Mouse (Mus musculus) bone marrow, adult 2 months (tissue): ENCODE data around the gene Mindy4. TPM values are rescaled to one million over a fixed set of nuclear protein-coding genes. Genes with fewer than 3 reads are reported as not detected.

Experiments used
- H3K27ac ChIP-seq: fragments of 200-500 bp; 2 replicates; pipeline ENCODE4 v1.5.1; 2012; ENCODE audit warnings: low read depth, mild to moderate bottlenecking, control low read depth, inconsistent platforms, low read length; ENCODE audit not compliant: control insufficient read depth, poor library complexity, insufficient read depth
- H3K4me1 ChIP-seq: fragments of 200-500 bp; 2 replicates; pipeline ENCODE4 v1.6.1; 2011; ENCODE audit warnings: low read length; ENCODE audit not compliant: control insufficient read depth, insufficient read depth
- H3K4me3 ChIP-seq: fragments of 200-500 bp; replicated peaks from 2 replicates; pipeline ENCODE3; 2011; ENCODE audit warnings: mild to moderate bottlenecking, low read depth, low read length, control low read depth; ENCODE audit not compliant: control insufficient read depth
- CTCF ChIP-seq: fragments of 200-500 bp; IDR thresholded peaks from 2 replicates; pipeline ENCODE4 v1.5.1; 2011; ENCODE audit warnings: low read length, control low read depth; ENCODE audit not compliant: control insufficient read depth, insufficient read depth
- POLR2A ChIP-seq: fragments of 200-500 bp; IDR thresholded peaks from 2 replicates; pipeline ENCODE4 v1.6.1; 2011; ENCODE audit warnings: low read depth, mild to moderate bottlenecking, control low read depth, low read length, borderline replicate concordance; ENCODE audit not compliant: control insufficient read depth
- WGBS: fragments of 180-500 bp; shearing (Covaris S2); methylation state at CpG from one replicate; pipeline ENCODE4 v1.1.7; 2018; 5-methylcytosine and 5-hydroxymethylcytosine counted together
- polyA plus RNA-seq: library from polyadenylated mRNA; stranded (reverse); fragments of >200 nt; gene quantifications from 2 replicates; pipeline ENCODE4 v1.2.4, GENCODE M21; 2011; ENCODE audit warnings: low replicate concordance; ENCODE audit not compliant: missing spikeins, insufficient read depth, insufficient read length

Mindy4 gene
- polyA plus RNA-seq, 1 experiment, result 3.0 TPM

GRCm38 (mm10) chr6:55324785-55325184, 121.6 kb downstream of the Mindy4 start:
- TF ChIP-seq CTCF, result peak; percentile 23; the same call in 1 of the 2 replicates
- TF ChIP-seq POLR2A, result no peak
- WGBS, result 44% methylated on average over 1 of the region's 1 CpGs
- Histone ChIP-seq H3K4me1 (peaks cover 9% of the 10 kb centered on the region), H3K27ac (peak overlapping the region; percentile 78), H3K4me3 (no peak overlapping the region)

- H3K4me1 ChIP-seq, result peaks cover 6% of the 10 kb centered on the region
- whole genome bisulfite sequencing, result 26% methylated on average over 4 of the region's 4 CpGs
- H3K4me3 ChIP-seq, result no peak overlapping the region
- TF ChIP-seq CTCF, result no peak
- no peak for TF ChIP-seq POLR2A
- H3K27ac ChIP-seq, result no peak overlapping the region
Measured at GRCm38 (mm10) chr6:55326299-55326698, 123.1 kb downstream of the Mindy4 start.

- TF ChIP-seq POLR2A (no peak), CTCF (no peak)
- no peak overlapping the region for H3K4me3 ChIP-seq
- peaks cover 1% of the 10 kb centered on the region for H3K4me1 ChIP-seq
- 65% methylated on average over 13 of the region's 13 CpGs for WGBS
- no peak overlapping the region for H3K27ac ChIP-seq
Measured at GRCm38 (mm10) chr6:55327326-55327725, 124.1 kb downstream of the Mindy4 start.

GRCm38 (mm10) chr6:55328179-55328578, 125.0 kb downstream of the Mindy4 start:
- no peak overlapping the region for H3K4me3 ChIP-seq
- no peak overlapping the region for H3K27ac ChIP-seq
- peaks cover under 1% of the 10 kb centered on the region for H3K4me1 ChIP-seq
- WGBS, result 73% methylated on average over 4 of the region's 4 CpGs
- TF ChIP-seq POLR2A (no peak), CTCF (no peak)

- 6% methylated on average over 6 of the region's 6 CpGs for WGBS
- no peak for TF ChIP-seq POLR2A
- Histone ChIP-seq H3K4me3 (no peak overlapping the region), H3K27ac (no peak overlapping the region), H3K4me1 (no peaks in the 10 kb centered on the region; the same call in 1 of the 2 replicates)
Measured at GRCm38 (mm10) chr6:55331315-55331714, 128.1 kb downstream of the Mindy4 start.

- no peak overlapping the region for H3K4me3 ChIP-seq
- WGBS, result 45% methylated on average over 5 of the region's 5 CpGs
- TF ChIP-seq POLR2A (no peak), CTCF (no peak)
- H3K4me1 ChIP-seq, result no peaks in the 10 kb centered on the region; the same call in 1 of the 2 replicates
- no peak overlapping the region for H3K27ac ChIP-seq
Measured at GRCm38 (mm10) chr6:55332100-55332772, 129.1 kb downstream of the Mindy4 start.

GRCm38 (mm10) chr6:55332773-55333109, 129.6 kb downstream of the Mindy4 start:
- Histone ChIP-seq H3K4me1 (no peaks in the 10 kb centered on the region; the same call in 1 of the 2 replicates), H3K4me3 (no peak overlapping the region), H3K27ac (no peak overlapping the region)
- WGBS, result 96% methylated on average over 6 of the region's 6 CpGs
- TF ChIP-seq CTCF (no peak), POLR2A (no peak)

GRCm38 (mm10) chr6:55335989-55336514, 132.9 kb downstream of the Mindy4 start, which contains the start of gene Aqp1:
TSS of gene Aqp1 (plus strand) at chr6:55336432.
- 9% methylated on average over 12 of the region's 12 CpGs for WGBS
- TF ChIP-seq POLR2A (peak; percentile 94), CTCF (no peak)
- H3K4me3 ChIP-seq, result peak within 1 kb of the TSS; percentile 92
- H3K4me1 ChIP-seq, result no peaks in the 10 kb centered on the region; the same call in 1 of the 2 replicates
- peak within 1 kb of the TSS; percentile 91 for H3K27ac ChIP-seq
